Mouse (Mus musculus): ENCODE measurements around the gene Msmb.

- TF ChIP-seq CTCF (IDR thresholded peaks at IDR 0.05; ENCODE audit: low read depth, low read length) (no peak), TAL1 (conservative IDR thresholded peaks at IDR 0.05; ENCODE audit: low read depth, low read length) (no peak), GATA1 (IDR thresholded peaks at IDR 0.05; ENCODE audit: borderline replicate concordance, low read length) (no peak)
Measured at GRCm38 (mm10) chr14:32095646-32096045, 46.2 kb upstream of the Msmb start.
